Mouse (Mus musculus) embryonic fibroblast, embryonic 13.5 days (primary cell): ENCODE measurements around the gene Ccnyl1.

ENCODE experiments used
- CTCF ChIP-seq: IDR thresholded peaks from 2 replicates; pipeline ENCODE4 v1.5.1; 2011; ENCODE audit warnings: mild to moderate bottlenecking, control low read depth, low read length, moderate library complexity, borderline replicate concordance; ENCODE audit not compliant: insufficient read depth
- POLR2A ChIP-seq: IDR thresholded peaks from 2 replicates; pipeline ENCODE4 v1.6.1; 2011; ENCODE audit warnings: low read depth, mild to moderate bottlenecking, control low read depth, low read length, moderate library complexity

GRCm38 (mm10) chr1:64649362-64650124, 40.7 kb upstream of the Ccnyl1 start:
- no peak for TF ChIP-seq CTCF
- peak; percentile 37; the same call in 1 of the 2 replicates for TF ChIP-seq POLR2A
